Mouse (Mus musculus) forebrain, embryonic 16.5 days (tissue): ENCODE results near the gene Mxi1. TPM values are rescaled to one million over a fixed set of nuclear protein-coding genes. Genes with fewer than 3 reads are reported as not detected.

ENCODE experiments used
- ATAC-seq: fragments of 200-750 bp; cut with Nextera tagmentation; 2 replicates; pipeline ENCODE4 v1.8.0; 2017; ENCODE audit warnings: mild to moderate bottlenecking, moderate library complexity
- H3K27ac ChIP-seq: fragments of 300-500 bp; sonication (generic); 2 replicates; pipeline ENCODE4 v1.5.1; 2014; ENCODE audit warnings: low read length, control low read depth
- H3K27me3 ChIP-seq: fragments of 300-500 bp; sonication (generic); replicated peaks from 2 replicates; pipeline ENCODE4 v1.6.1; 2014; ENCODE audit warnings: low read length; ENCODE audit not compliant: control insufficient read depth, insufficient read depth
- H3K36me3 ChIP-seq: fragments of 300-500 bp; sonication (generic); 2 replicates; pipeline ENCODE4 v1.6.1; 2014; ENCODE audit not compliant: control insufficient read depth, insufficient read depth
- H3K4me1 ChIP-seq: fragments of 300-500 bp; sonication (generic); replicated peaks from 2 replicates; pipeline ENCODE4 v1.6.1; 2014; ENCODE audit warnings: low read length; ENCODE audit not compliant: control insufficient read depth, insufficient read depth
- H3K4me2 ChIP-seq: fragments of 300-500 bp; sonication (generic); 2 replicates; pipeline ENCODE4 v1.6.1; 2014; ENCODE audit warnings: mild to moderate bottlenecking, low read length, control low read depth
- H3K4me3 ChIP-seq: fragments of 300-500 bp; sonication (generic); replicated peaks from 2 replicates; pipeline ENCODE4 v1.5.1; 2014; ENCODE audit warnings: mild to moderate bottlenecking, low read length, control low read depth
- H3K9ac ChIP-seq: fragments of 300-500 bp; sonication (generic); replicated peaks from 2 replicates; pipeline ENCODE4 v1.6.1; 2014; ENCODE audit warnings: low read depth, low read length, control low read depth
- H3K9me3 ChIP-seq: fragments of 300-500 bp; sonication (generic); 2 replicates; pipeline ENCODE4 v1.6.1; 2016; ENCODE audit warnings: low read length; ENCODE audit not compliant: control insufficient read depth
- WGBS: fragments of 180-500 bp; shearing (Covaris S2); extraction: QIAGEN DNeasy Blood & Tissue Kit; methylation state at CpG from one replicate; pipeline ENCODE4 v1.1.7; 2014; 5-methylcytosine and 5-hydroxymethylcytosine counted together
- polyA plus RNA-seq: library from polyadenylated mRNA; unstranded; fragments of >200 nt; fragmentation: Nextera tagmentation; extraction: Ambion mirVana; gene quantifications from 2 replicates; pipeline ENCODE4 v1.2.1, GENCODE M21; 2015

Gene Mxi1
- polyA plus RNA-seq, 1 experiment from 2014 or later = 46.7 TPM

DNA sequence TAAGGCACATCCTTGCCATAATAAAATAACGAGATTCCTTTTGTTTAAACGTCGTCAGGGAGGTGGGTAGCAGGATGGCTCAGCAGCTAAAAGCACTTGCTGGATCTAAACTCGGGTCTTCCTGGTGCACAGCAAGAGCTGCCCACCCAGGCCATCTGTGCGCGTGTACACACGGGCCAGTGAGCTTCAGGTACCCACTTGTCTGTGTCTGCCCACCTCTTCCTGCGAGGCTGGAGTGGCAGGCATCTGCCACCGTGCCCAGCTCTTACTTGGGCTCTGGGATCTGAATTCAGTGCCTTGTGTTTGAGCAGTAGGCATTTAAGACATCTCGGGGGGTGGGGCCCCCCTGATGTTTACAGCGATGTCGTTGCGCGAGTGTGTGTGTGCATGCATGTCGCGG lies 44.7 kb downstream of the Mxi1 start:
- no peak overlapping the region for H3K27ac ChIP-seq
- no peaks in the 10 kb centered on the region for H3K9me3 ChIP-seq
- H3K27me3 ChIP-seq = no peaks in the 10 kb centered on the region
- peaks cover 25% of the 10 kb centered on the region for H3K4me1 ChIP-seq
- no peak overlapping the region for H3K4me2 ChIP-seq
- no peak for ATAC-seq
- WGBS = 69% methylated on average over 16 of the region's 16 CpGs
- H3K4me3 ChIP-seq = no peak overlapping the region
- H3K36me3 ChIP-seq = 0 out of 2 replicates have a peak, but pooled peaks cover 2% of the 10 kb centered on the region
- H3K9ac ChIP-seq = no peak overlapping the region

DNA sequence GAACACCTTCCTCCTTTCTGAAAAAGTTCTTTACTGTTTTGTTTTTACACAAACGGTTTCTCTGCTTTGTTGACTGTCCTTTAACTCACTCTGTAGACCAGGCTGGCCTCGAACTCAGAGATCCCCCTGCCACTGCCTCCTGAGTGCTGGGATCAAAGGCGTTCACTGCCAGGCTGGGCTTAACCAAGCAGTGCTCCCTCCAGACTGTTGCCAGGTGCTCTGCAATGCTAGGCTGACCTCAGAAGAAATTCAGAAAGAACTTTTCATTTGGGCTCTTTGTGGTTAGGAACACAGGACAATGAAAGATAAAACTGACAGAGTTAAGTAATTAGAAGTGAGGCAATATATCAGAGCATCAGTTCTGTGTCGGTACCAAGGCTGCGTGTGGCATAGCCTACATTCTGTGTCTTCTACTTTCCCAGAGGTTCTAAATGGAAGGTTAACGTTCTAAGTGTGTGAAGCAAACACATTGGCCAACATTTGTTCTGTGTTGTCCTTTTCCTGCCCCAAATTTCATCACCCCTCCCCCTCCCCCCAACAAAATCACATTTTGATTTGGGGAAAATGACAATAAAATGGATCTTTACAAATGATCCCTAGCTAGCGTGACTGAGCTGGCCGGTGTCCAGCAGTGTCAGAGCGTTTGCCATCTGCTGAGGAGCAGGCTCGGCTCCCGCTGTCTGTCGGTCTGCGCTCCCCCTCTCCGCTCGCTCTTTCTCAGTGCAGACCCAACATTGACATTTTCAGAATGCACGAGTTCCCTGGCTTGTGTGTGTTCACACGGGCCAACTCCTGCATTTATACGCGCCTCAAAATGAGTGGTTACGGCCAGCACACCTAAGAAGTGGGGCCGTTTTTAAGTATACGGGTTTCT lies 49.1 kb downstream of the Mxi1 start:
- Histone ChIP-seq H3K4me1 (peaks cover 36% of the 10 kb centered on the region), H3K36me3 (no peaks in the 10 kb centered on the region), H3K27ac (peak overlapping the region; percentile 74), H3K27me3 (no peaks in the 10 kb centered on the region), H3K4me3 (peak overlapping the region; percentile 29), H3K9me3 (no peaks in the 10 kb centered on the region), H3K9ac (peak overlapping the region; percentile 47), H3K4me2 (peak overlapping the region; percentile 48)
- 16% methylated on average over 22 of the region's 22 CpGs for WGBS
- ATAC-seq = peak; percentile 79

DNA sequence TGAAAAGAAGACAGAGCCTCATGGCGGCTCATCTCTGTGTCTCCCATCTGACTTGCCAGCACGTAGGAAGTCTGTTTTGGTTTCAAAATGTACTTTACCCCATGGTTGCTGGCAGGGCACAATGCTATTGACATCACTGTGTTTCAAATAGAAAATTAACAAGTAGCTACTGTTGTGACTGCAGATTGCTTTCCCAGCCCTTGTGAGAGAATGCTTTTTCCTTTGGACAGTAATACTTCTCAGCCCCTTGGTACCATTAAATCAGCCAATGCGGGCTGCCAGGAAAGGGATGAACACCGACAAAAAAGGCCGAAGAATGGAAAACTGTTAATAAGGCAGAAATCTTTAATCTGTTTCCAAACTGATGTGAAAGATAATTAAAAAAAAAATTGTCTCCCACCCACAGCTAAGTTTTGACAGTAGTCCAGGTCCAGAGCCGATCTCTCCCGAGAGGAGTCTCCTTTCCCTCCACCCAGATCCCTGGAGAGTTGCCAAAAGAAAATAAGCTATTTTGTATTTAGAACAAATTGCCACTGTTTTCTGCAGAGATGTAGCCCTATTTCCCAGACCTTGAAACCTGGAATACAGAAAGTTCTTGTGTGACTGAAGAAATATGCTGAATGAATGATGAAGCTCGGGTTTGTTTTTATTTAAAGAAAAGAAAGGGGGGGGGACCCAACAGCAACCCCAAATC lies 50.1 kb downstream of the Mxi1 start:
- 9% methylated on average over 8 of the region's 8 CpGs for WGBS
- H3K4me2 ChIP-seq = peak overlapping the region; percentile 48
- ATAC-seq = peak; percentile 57
- no peaks in the 10 kb centered on the region for H3K9me3 ChIP-seq
- no peaks in the 10 kb centered on the region for H3K27me3 ChIP-seq
- H3K36me3 ChIP-seq = no peaks in the 10 kb centered on the region
- H3K4me1 ChIP-seq = peaks cover 34% of the 10 kb centered on the region
- peak overlapping the region; percentile 29 for H3K4me3 ChIP-seq
- H3K27ac ChIP-seq = peak overlapping the region; percentile 74
- no peak overlapping the region for H3K9ac ChIP-seq

DNA sequence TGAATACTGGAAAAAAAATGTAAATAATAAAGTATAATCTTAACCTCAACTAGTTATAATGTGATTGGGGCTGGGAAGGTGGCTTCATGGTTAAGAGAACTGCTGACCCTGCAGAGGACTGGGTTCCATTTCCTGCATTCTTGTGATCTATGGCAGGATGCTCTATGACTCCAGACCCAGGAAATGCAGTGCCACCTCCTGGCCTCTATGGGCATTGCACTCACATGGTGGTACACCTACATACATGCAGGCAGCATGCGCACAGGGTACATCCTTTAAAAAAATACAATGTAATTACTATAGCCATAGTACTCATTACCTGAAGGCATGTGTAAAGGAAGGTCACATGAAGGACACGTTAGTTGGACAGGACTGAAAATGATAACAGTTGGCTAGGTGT lies 52.6 kb downstream of the Mxi1 start:
- no peak overlapping the region for H3K4me3 ChIP-seq
- no peaks in the 10 kb centered on the region for H3K9me3 ChIP-seq
- H3K36me3 ChIP-seq = no peaks in the 10 kb centered on the region
- H3K4me1 ChIP-seq = peaks cover 41% of the 10 kb centered on the region
- 45% methylated on average over 2 of the region's 2 CpGs for WGBS
- no peak for ATAC-seq
- H3K4me2 ChIP-seq = no peak overlapping the region
- H3K27me3 ChIP-seq = no peaks in the 10 kb centered on the region
- no peak overlapping the region for H3K9ac ChIP-seq
- H3K27ac ChIP-seq = no peak overlapping the region

DNA sequence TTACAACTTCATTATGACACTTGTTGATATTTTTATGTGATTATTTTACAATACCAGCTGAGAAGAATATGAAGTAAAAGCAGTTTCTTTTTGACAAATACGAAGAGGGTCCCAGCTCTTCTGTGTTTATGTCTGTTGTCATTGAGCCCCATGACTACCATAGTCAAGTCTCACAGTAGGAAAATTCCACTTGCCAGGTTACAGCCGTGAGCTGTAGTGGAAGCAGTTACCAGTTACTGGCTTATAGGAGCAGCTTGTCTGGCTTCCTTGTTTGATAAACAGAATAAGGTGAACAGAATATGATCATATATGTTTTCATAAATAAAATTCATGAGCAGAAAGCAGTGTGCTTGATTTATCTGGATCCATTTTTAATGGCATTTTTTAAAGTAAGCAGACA lies 54.2 kb downstream of the Mxi1 start:
- Histone ChIP-seq H3K4me1 (peaks cover 36% of the 10 kb centered on the region), H3K27me3 (no peaks in the 10 kb centered on the region), H3K9me3 (no peaks in the 10 kb centered on the region), H3K9ac (no peak overlapping the region), H3K27ac (no peak overlapping the region), H3K4me2 (no peak overlapping the region), H3K4me3 (no peak overlapping the region), H3K36me3 (no peaks in the 10 kb centered on the region)
- 46% methylated on average over 2 of the region's 2 CpGs for WGBS
- no peak for ATAC-seq

DNA sequence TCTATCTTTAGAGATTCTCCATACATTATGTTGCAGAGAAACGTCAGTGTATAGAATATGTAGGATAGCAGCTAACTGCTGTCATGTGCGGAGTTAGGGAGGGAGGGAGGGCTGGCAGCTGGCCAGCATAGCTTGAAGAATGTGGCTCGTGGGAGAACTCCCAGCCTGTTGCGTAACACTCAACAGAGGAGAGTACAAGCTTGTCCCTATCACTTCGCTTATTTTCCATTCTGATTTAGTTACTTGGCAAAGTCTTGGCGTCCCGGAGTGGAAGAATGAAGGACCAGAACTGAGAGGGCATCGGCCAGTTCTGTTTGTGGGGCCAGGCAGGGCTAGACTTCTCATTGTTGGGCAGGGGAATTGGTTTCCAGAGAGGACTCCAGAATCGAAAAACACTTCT lies 54.6 kb downstream of the Mxi1 start:
- Histone ChIP-seq H3K36me3 (no peaks in the 10 kb centered on the region), H3K4me2 (no peak overlapping the region), H3K27me3 (no peaks in the 10 kb centered on the region), H3K4me1 (peaks cover 32% of the 10 kb centered on the region), H3K9me3 (no peaks in the 10 kb centered on the region), H3K9ac (no peak overlapping the region), H3K27ac (no peak overlapping the region), H3K4me3 (no peak overlapping the region)
- ATAC-seq = peak; percentile 62
- 15% methylated on average over 9 of the region's 9 CpGs for WGBS

DNA sequence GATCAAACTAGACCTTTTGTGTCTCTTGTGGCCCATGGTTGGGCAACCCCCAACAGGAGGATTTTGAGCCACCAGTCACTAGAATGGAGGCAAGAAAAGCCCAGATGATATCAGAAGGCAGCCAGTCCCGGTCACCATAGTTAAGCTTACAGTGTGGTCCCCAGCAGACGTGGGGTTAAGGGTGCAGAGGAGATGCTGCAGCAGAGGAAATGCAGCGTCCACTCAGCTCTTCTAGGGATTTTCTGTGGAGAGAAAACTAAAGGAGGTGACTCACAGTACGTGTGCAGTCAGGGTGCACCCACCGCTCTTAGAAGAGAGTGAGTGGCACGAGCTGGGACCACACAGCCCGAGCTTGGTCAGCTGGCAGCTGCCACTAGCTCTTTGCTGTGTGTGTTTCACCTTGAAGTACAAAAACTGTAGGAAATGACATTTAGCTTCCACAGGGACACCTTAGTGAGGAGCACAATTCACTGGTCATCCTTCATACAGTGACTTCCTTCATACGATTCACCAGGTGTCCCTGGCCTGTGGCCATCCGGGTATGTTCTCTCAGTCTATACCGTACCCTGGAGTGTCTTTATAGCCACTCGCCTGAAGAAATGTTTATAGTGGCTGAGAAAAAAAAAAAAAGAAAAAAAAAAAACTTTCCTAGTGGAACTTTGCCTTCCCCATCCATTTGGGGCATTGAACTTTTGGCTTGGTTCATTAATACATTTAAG lies 55.9 kb downstream of the Mxi1 start:
- H3K9ac ChIP-seq = no peak overlapping the region
- ATAC-seq = no peak
- peaks cover 19% of the 10 kb centered on the region for H3K4me1 ChIP-seq
- no peak overlapping the region for H3K4me2 ChIP-seq
- no peak overlapping the region for H3K4me3 ChIP-seq
- no peaks in the 10 kb centered on the region for H3K9me3 ChIP-seq
- H3K36me3 ChIP-seq = 0 out of 2 replicates have a peak, but pooled peaks cover under 1% of the 10 kb centered on the region
- H3K27ac ChIP-seq = no peak overlapping the region
- 81% methylated on average over 11 of the region's 11 CpGs for WGBS
- H3K27me3 ChIP-seq = no peaks in the 10 kb centered on the region

DNA sequence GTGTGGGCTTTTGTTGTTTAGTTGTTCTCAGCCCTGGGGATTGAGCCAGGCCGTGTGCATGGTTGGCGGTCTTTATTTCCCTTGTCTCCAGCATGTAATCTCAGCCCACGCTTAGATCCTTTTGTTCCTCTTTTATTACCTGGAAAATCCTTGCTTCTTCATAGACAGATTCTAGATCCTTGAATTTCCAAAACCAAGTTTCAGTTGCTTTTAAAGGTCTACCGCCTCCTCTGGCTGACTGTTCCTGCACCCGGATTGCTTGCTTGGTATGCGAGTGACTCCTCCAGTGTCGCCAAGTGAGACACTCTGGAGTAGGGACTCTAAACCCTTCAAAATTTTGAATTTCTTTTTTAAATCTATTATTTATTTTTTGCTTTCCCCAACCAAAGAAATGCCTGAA lies 56.6 kb downstream of the Mxi1 start:
- no peak for ATAC-seq
- WGBS = 80% methylated on average over 7 of the region's 7 CpGs
- no peak overlapping the region for H3K4me2 ChIP-seq
- 0 out of 2 replicates have a peak, but pooled peaks cover 2% of the 10 kb centered on the region for H3K36me3 ChIP-seq
- no peak overlapping the region for H3K4me3 ChIP-seq
- peaks cover 14% of the 10 kb centered on the region for H3K4me1 ChIP-seq
- no peaks in the 10 kb centered on the region for H3K9me3 ChIP-seq
- no peak overlapping the region for H3K27ac ChIP-seq
- H3K9ac ChIP-seq = no peak overlapping the region
- H3K27me3 ChIP-seq = no peaks in the 10 kb centered on the region

DNA sequence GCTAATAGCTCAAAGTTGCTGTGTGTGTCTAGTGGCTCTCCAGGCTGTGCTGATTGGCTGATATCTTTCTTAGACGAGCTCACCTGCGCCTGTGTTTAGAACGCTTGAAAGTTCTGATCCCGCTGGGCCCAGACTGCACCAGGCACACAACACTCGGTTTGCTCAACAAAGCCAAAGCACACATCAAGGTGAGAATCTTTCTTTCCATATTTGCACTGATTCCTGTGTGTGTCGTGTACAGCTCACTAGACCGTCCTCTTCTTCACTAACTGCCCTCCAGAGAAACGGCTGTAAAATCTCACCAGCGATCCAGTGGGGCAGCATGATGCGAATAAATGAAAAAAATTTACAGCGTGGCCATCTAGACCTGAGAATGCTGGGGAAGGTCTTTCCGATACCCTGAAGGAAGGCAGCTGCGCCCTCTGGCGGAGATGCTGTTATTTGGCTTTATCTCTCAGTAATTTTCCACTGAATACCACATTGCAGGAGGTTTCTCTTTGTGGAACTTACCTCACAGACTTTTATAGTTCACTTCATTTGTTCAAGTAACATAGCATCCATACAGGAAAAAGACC lies 59.2 kb downstream of the Mxi1 start:
- Histone ChIP-seq H3K9me3 (no peaks in the 10 kb centered on the region), H3K27ac (no peak overlapping the region), H3K9ac (no peak overlapping the region), H3K4me2 (no peak overlapping the region), H3K4me3 (no peak overlapping the region), H3K4me1 (peaks cover 14% of the 10 kb centered on the region), H3K36me3 (peaks cover 6% of the 10 kb centered on the region; the same call in 1 of the 2 replicates), H3K27me3 (no peaks in the 10 kb centered on the region)
- ATAC-seq = peak; percentile 51
- WGBS = 32% methylated on average over 14 of the region's 14 CpGs
